Mouse (Mus musculus) right cerebral cortex, adult 18-20 months (tissue): ENCODE results near the gene Eme1.
"Not testable (repeated sequence)": the region's sequence is repeated elsewhere in the genome, so short reads cannot be mapped to it uniquely, and the experiment has no call there.

Experiments
- DNase-seq: peaks from one replicate; pipeline ENCODE4 v3.0.0; 2022; ENCODE audit warnings: mixed read lengths

Gene Eme1

DNA sequence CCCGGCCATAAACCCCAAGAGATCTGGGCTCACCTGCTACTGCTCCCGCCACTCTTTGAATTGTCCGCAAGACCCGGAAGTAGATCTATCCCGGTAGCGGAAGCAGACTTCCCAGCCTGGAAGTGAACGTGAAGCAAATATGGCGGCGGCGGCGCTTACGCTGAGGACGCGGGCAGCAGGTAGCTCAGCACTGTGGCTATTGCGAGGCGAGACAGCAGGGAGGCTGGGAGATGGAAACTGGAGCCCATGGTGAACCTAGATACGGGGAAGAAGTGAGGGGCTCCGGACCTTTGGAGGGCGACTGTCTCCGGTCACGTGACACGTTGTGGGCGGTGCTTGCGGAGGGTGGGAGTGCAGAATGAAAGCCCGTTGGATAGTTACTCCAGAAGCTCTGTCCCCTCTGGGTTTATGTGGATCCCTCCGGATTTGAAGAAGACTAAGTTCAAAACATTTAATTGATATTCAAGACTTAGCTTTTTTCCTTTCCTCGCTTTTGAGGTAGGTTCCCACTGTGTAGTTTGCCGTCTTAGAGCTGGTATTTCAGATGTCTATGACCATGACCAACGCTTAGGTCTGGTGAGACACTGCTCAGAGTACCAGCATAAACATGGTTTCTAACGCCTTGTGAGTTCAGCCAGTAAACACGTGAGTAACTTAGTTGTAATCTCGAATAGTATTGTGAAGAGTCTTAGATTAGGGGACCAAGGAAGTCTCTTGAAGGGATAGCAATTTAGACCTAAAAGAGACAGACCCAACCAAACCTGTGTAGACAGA, at the start of gene Eme1, which contains the start of gene Mrpl27:
Gene Eme1, minus strand, starts transcription at position 302 of the 774 bp plus-strand sequence.
Gene Mrpl27, plus strand, starts transcription at position 105 of the 774 bp plus-strand sequence.
- DNase-seq, result peak; percentile 88

DNA sequence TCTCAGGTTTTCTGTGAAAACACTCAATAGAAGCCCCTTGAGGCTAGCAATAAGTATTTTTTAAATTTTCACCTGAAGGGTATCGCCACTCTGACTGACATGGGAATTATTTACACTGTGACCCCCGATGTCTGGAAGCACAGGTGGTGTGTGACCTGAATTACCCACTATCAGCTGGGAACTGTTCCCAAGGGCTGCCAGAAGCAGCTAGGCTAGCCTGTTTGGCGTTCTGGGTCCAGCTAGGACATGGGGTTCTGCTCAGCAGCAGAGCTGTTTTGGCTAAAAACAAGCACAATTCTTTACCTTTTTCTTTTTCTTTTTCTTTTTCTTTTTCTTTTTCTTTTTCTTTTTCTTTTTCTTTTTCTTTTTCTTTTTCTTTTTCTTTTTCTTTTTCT, 48.4 kb upstream of the Eme1 start:
- no peak for DNase-seq

DNA sequence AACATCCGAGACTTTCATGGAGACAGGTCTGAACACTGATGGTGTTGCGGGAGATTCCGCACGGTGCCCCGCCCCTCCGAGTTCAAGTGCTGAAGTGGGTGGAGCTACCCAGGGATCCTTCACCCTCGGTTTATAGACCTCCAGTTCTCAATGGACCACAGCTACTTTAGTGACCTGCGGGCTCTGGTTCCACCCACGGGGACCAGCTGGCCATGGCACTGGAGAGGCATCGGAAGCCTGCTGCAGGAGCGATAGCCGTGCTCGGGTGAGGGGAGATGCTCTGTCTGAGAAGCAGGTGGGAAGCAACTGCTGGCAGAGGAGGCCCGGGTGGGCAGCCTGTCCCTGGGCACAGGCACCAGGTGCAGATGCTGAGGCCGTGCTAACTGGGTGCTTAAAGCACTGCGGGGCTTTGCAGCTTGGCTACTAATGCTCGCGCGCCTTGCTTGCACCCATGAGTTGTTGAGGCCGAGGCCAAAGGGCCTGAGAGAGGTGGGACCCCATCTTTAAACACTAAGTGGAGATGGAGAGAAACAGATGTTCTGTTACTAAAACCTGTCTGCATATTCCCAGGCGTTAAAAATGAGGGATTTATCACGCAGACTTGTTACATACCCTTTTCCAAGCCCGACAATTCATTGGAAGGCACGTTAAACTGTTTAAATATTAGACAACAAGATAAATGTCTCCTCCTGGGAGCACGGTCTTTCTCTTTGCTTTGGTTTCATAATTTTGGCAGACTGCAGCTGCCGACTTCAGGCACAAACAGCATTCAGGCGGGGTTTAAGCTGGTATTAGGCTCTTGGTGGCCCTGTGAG, 47.8 kb upstream of the Eme1 start:
- no peak for DNase-seq

DNA sequence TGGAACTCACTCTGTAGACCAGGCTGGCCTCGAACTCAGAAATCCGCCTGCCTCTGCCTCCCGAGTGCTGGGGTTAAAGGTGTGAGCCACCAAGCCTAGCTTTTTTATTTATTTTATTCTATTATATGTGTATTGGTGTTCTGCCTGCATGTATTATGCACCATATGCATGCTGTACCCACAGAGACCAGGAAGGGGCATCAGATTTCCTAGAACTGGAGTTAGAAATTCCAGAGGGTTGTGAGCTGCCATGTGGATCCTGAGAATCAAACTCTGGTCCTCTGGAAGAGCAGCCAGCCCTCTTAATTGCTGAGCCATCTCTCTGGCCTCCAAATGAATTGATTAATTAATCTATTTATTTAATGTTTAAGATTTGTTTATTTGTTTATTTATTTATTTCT, 45.6 kb upstream of the Eme1 start:
- DNase-seq, result no peak

DNA sequence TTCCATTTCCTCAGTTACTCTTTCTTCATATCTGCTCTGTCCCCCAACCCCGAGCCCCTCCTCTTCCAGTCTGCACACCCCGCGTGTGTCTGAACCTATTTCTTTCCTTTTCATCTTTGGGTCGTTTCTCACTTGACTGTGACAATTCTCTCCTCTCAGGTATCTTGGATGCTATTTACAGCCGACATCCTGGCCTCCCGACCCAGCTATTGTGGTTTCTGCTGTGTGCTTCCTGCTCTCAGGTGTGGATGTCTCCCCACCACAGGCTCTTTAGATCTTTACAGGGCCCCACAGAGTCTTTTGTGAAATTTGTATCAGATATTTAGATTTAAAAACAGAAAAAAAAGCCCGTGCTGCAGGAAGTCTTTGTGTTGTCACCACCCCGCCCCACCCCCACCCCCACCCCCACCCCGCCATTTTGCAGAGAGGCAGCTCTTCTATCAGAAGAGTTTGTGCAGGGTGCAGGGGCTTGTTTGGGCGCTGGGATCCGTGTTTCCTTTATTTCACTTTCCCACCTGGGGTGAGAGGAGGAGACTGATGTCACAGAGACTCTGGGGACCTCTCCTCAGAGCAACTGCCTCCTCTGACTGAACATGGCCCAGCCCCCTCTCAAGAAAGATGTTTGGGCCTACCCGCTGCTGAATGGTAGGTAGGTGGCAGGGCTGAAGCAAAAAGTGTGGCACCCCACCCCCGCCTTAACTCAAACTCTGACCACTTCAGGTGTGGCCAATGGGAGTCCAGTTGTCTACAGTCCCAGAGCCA, 44.1 kb upstream of the Eme1 start:
- DNase-seq, result no peak

DNA sequence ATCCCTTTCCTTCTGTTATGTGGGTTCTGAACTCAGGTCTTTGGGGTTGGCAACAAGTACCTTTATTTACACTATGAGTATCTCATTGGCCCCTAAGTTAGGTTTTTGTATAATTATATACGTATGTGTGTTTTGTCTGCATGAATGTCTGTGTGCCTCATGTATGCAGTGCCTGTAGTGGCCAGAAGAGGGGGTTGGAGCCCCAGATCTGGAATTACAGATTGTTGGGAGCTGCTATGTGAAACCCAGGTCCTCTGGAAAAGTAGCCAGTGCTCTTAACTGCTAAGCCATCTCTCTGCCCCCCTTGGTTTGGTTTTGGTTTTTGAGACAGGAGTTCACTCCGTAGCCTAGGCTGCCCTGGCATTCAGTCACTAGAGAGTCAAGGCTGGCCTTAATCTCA, 43.4 kb upstream of the Eme1 start:
- DNase-seq, result no peak

DNA sequence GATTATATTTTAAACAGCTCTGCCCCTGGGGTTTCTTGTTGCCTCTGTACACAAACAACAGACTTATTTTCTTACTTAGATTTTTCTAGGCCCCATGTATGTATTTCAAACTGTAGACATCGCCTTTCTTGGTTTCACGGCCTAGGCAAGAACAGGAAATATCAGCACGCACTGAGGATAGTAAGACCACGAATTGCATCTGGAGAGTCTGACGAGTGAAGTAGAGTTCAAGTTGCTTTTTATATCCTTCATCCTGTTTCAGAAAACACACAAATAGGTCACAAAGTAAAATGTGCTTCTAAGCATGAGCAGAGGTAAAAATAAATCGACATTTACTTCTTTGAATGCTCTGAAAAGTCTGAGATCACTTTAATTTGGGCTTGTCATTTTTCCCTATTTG, 41.7 kb upstream of the Eme1 start:
- no peak for DNase-seq

DNA sequence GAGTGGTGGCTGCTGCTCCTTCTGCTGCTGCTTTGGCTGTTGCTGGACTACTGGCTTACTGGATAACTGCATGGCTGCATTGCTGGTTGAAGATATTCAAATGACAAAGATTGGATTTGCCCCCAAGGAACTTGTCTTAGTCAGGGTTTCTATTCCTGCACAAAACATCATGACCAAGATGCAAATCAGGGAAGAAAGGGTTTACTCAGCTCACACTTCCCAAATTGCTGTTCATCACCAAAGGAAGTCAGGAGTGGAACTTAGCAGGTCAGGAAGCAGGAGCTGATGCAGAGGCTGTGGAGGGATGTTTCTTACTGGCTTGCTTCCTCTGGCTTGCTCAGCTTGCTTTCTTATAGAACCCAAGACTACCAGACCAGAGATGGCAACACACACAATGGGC, 38.7 kb upstream of the Eme1 start:
- DNase-seq, result not testable (repeated sequence)

DNA sequence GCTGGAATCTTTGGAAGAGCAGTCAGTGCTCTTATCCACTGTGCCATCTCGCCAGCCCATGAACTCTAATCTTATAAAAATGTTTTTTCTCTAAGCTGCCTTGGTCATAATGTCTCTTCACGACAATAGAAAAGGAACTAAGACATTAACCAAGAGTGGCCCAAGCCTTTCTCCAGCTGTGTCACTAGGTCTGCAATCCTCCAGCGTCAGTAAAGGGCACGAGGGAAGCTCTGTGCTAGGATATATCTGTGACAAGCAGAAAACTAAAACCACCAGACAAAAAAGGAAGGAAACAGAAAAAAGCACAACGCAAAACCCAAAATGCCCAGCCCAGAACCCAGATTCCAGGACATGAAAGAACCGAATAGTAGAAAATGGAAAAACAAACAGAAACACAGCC, 33.4 kb upstream of the Eme1 start:
- no peak for DNase-seq

DNA sequence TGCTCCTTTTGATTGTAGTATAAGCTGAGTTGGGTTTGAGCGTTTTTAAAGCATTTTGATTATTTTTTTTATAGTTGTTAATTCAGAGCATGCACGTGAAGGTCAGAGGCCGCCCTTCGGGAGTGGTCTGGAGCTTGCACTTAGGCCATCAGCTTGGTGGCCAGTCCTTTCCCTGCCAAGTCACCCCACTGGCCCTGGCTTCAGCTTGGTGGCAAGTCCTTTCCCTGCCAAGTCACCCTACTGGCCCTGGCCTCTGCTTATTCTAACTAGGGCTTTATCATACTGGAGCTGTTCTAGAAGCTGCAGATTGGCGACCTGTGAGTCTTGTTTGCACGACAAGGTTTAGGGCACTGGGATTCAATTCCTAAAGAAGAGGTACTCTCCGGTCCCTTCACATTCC, 28.7 kb upstream of the Eme1 start:
- no peak for DNase-seq

DNA sequence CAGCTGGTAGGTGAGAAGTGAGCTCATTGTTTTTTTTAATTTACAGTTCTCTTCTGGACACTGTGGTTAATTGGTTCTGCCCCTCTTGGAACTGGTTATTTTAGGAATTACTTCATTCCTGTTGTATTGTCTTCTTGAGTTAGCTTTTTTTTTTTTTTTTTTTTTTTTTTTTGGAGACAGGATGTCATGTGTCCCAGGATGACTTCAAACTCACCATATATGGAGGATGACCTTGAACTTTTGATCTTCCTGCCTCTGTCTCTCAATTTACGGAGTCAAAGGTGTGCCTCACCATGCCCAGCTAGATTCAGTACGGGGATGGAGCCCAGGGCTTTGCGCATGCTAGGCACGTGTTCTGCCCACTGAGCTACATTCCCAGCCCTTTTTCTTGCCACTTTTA, 27.9 kb upstream of the Eme1 start:
- no peak for DNase-seq

DNA sequence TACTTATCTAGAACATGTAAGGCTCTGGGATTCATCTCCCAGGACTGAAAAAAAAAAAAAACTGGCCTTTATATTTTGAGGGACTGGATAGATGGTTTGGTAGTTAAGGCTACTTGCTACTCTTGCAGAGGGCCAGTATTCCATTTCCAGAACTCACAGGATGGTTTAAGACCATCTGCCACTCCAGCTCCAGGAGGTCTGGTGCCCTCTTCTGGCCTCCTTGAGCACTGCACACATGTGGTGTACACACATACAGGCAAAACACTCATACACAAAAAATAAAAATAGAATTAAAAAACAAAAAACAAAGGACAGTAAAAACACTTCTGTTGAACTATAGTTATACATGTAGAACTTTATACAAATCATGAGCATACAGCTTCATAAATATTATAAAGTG, 26.9 kb upstream of the Eme1 start:
- DNase-seq, result no peak

DNA sequence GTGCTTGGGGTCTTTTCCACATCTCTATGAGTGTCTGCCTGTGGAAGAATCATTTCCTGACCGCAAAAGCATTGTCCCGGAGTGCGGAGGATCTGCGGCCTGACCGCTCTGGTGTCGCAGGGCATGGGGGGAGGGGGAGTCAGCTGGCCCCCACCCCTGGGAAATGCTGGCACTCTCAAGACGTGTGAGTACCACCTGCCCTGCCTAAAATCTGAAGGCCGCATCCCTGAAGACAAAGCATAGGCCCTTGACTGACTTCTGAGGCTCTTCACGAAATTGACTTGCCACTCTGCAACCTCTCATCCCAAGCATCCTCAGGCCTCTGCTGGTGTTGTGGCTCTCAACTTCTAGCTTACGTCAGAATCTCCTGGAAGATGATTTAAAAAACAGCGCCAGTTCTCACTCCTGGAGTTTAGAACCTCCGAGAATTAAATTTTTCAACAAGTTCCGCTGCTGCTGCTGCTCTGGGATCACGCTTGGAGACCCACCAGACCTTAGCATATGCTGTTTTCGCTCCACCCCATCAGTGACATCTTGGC, 23.9 kb upstream of the Eme1 start:
- no peak for DNase-seq

DNA sequence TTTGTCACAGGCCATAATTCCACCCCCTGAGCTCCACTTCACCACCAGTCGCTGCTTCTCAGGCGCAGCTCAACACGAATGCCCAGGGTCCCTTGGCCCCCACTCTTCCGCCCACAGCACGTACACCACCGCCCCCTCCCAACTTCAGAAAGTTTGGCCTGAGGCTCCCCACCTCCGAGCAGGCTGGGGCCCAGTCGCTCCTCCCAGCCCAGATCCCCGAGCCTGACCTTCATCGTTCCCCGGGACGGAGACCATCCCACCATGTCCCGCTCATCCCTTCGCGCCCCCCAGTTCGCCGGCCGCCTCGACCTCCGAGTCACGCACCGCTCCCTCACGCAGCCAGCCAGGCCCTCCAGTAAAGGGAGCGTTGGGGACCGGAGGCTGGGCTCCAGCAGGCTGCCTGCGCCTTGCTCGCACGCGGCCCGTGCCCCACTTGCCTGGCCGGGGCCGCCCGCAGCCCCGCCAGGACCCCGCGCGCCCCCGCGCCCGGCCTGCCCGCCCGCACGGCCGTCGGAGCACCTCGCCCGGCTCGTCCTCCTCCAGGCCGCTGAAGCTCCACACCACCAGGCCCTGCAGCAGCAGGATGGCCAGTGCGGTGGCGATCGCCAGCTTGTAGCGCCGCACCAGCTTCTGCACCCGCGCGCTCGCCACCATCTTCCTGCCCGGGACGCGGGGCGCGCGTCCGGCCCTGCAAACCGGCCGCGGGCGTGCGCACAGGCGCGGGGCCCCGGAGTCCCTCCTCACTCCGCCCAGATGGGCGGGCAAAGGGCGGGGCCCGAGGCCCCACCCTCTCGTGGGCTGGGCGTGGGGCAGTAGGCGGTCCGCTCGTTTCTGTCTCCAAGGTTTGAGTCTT, 23.2 kb upstream of the Eme1 start, which contains the start of gene Xylt2:
Gene Xylt2, minus strand, starts transcription at position 762 of the 853 bp plus-strand sequence.
- peak; percentile 92 for DNase-seq

DNA sequence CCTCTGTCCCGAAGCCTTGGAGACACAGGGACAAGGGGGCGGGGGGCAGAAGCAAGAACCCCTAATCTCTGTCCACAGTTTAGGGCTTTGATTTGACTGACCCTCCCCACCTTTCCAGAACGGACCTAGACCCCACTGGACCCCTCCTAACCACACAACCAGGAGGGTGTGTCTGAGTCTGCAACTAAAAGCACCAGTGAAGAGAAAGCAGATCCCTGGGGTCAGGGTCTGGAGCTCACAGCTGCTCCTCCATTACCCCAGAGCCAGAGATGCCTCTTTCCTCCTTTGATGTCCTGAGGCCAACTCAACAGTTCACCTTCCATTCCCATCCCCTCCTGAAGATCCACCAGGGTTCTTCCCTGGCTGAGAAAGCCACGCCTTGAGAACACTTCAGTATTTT, 22.5 kb upstream of the Eme1 start:
- DNase-seq, result no peak

DNA sequence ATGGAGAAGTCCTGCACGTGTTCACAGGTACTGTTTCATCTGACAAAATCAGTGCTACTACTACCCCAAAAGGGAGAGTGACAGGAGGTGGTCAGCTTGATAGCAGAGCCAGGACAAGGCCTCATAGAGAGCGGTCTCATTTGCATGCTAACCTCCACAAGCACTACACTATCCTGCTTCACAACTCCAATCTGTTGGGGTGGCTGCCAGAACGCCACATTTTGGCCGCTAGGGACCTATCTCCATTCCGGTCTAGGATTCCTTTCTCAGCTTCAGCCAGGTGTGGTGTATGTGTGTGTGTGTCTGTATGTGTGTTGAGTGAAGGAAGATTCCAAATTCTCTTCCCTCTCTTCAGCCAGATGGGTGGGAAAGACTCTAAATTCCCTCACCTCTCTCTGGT, 21.7 kb upstream of the Eme1 start:
- no peak for DNase-seq

DNA sequence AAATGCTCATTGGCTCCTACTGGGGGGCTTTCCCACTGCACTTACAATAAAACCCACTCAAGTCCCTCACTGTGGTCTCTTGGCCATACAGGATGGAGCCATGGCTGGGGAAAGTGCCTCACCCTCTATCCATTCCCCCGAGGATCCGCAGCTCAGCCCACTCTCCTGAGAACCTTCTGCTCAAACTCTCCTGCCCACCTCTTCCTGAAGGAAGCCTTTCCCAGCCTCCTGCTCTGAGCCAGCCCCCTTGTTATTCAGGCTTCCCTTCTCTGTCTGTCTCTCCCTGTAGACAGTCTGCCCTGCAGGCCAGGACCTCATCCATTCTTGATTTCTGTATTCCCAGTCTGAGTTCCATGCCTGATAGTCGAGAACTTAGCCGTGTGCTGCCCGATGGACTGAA, 21.2 kb upstream of the Eme1 start:
- peak; percentile 43 for DNase-seq

DNA sequence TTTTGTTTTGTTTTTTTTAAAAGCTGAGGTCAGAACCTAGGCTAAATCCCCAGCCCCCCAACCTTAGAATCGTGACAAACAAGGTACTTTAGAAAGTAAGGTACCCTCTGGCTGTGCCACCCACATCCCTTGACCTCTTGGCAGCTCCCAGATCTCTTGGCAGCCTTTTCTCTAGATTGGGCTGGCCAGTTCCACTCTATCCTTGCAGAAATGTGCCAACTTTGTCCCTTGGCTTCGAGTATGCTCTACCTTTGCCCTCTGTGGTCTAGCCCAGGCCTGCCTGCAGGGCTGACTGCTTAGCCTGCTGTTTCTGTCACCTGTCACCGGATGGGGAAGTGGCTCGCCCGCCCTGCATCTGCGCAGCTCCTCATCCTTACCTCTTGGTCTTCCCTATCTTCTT, 11.5 kb upstream of the Eme1 start:
- DNase-seq, result no peak

DNA sequence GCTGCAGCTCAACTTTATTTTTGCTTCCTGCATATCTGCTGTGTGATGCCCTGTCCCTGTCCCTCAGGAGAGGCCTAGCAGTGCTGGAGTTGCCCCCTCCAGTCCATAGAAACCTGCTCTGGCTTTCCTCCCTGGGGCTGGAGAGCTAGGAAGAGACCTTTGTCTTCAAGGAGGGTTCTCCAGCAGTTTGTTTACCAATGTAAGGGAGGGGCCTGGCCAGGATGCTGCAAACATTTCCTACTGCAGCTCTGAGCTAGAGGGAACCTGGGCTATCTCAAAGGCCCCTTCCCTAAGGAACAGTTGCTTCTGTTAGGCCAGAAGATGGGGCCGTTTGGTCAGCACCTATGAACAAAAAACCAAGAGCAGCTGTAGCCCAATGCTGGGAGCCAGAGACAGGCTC, 7.6 kb upstream of the Eme1 start:
- DNase-seq, result no peak

DNA sequence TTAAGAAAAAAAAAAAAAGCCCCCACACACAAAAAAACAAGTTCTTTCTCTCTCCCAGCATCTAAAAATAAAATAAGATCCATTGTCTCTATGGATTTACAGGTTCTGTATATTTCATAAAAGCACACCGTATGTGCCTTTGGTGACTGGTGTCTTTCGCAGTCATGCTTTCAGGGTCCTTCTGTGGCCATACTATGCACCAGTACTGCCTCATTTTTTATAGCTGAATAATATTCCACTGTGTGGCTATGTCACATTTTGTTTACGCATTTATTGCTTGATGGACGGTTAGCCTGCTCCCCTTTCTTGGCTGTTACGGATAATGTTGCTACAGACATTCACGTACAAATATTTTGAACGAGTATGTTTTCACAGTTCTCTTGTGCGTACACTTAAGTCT, 791 bp downstream of the Eme1 start:
- DNase-seq, result no peak

DNA sequence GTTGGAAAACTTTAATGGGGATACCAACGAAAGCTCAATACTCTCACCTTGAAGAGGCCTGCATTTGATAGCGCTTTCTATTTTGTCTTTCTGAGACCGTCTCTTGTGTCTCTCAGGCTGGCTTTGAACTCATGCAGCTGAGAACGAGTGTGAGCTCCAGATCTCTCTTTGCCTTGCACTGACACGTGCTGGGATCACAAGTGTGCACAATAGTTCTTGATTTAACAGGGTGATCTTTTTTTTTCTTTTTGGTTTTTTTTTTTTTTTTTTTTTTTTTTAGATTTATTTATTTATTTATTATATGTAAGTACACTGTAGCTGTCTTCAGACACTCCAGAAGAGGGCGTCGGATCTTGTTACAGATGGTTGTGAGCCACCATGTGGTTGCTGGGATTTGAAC, 2.5 kb downstream of the Eme1 start:
- not testable (repeated sequence) for DNase-seq

DNA sequence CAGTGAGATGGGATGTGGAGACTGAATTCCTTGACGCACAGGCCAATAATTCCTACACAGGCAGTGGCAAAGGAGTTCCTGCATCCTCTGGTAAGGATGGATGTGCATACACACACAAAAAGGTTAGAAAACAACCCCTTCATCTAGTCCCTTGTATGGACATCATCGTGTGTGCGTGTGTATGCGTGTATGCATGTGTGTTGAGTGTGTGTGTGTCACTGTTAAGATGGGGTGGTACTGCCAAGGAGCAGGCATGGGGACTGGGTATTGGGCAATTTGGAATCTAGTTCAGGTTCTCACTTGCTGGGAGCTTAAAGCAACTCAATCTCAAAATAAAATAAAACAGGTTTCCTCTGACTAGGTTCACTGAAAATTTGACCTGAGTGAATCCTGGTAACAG, 7.3 kb downstream of the Eme1 start:
- no peak for DNase-seq
